ENCODE assay signal across 9 mouse cellular contexts in genomic region chr11:83448021-83448926, GRCm38 (mm10). TPM values are rescaled to one million over a fixed set of nuclear protein-coding genes. Genes with fewer than 3 reads are reported as not detected.
A peak's percentile ranks its signal among the peaks of the same experiment; 100 is the strongest.
DNase-seq lines count a peak whose midpoint lies in the region; ATAC-seq and TF ChIP-seq lines count a peak whose summit lies in the region.
"Had no signal": no experiment of that assay in that cellular context is flagged by ENCODE, and none has a peak within 500 bp of the region (broad histone marks: within the 10 kb centered on the region; RNA-seq: fewer than 3 reads in every experiment).

No protein-coding gene starts in this region.

- no peak overlapping the region for H3K9ac ChIP-seq in hindbrain, embryonic 11.5 days (ENCODE audit: low read depth, low read length)
- H3K9ac ChIP-seq in lung, embryonic 14.5 days = no peak overlapping the region

- peaks cover 24% of the 10 kb centered on the region for H3K27me3 ChIP-seq in hindbrain, embryonic 11.5 days (ENCODE audit: control insufficient read depth, insufficient read depth, low read length)
- peaks cover 26% of the 10 kb centered on the region for H3K27me3 ChIP-seq in lung, embryonic 14.5 days (ENCODE audit: insufficient read depth, low read length)

- H3K36me3 ChIP-seq in hindbrain, embryonic 11.5 days (ENCODE audit: control insufficient read depth, insufficient read depth, low read length) = no peaks in the 10 kb centered on the region
- H3K36me3 ChIP-seq in lung, embryonic 14.5 days (ENCODE audit: insufficient read depth) = no peaks in the 10 kb centered on the region

- no peak overlapping the region for H3K4me2 ChIP-seq in hindbrain, embryonic 11.5 days (replicated peaks; ENCODE audit: low read depth, low read length)
- no peak overlapping the region for H3K4me2 ChIP-seq in lung, embryonic 14.5 days

- ATAC-seq in hindbrain, embryonic 11.5 days (ENCODE audit: low FRiP score) = no peak
- peak; percentile 61 for ATAC-seq in lung, embryonic 14.5 days (ENCODE audit: insufficient read depth)

- no peak overlapping the region for H3K4me3 ChIP-seq in hindbrain, embryonic 11.5 days (ENCODE audit: low read depth, low read length)
- H3K4me3 ChIP-seq in lung, embryonic 14.5 days (ENCODE audit: low read depth, low read length) = no peak overlapping the region

- H3K9me3 ChIP-seq in hindbrain, embryonic 11.5 days (ENCODE audit: control insufficient read depth, low read length) = no peaks in the 10 kb centered on the region
- H3K9me3 ChIP-seq in lung, embryonic 14.5 days (ENCODE audit: low read depth, low read length) = no peaks in the 10 kb centered on the region

- 35% methylated on average over 16 of the region's 16 CpGs for WGBS in hindbrain, embryonic 11.5 days
- 24% methylated on average over 16 of the region's 16 CpGs for WGBS in lung, embryonic 14.5 days

- TF ChIP-seq CTCF in lung, embryonic 14.5 days (IDR thresholded peaks at IDR 0.05; ENCODE audit: low read depth) = no peak

- peak; percentile 44 for DNase-seq in Muller cell, postnatal 12 days (ENCODE audit: inconsistent ontology term)
- peak; percentile 54 for DNase-seq in embryo, embryonic 11 days
- DNase-seq in hindbrain, embryonic 11.5 days (ENCODE audit: low spot score) = peak; percentile 38
- peak; percentile 78 for DNase-seq in lung, embryonic 14.5 days
- no peak for DNase-seq in left cerebral cortex, adult 8-10 months (ENCODE audit: low spot score in 2 of 2)
- DNase-seq in frontal cortex, postnatal 10 days (ENCODE audit: low spot score in 2 of 2) = no peak
- DNase-seq in urinary bladder, postnatal 14 days (ENCODE audit: low spot score) = no peak
- no peak for DNase-seq in spleen, adult 12 weeks (ENCODE audit: low spot score)

- H3K27ac ChIP-seq in hindbrain, embryonic 11.5 days (ENCODE audit: low read depth, low read length) = peak overlapping the region; percentile 20; the same call in 1 of the 2 replicates
- H3K27ac ChIP-seq in lung, embryonic 14.5 days (ENCODE audit: low read depth) = peak overlapping the region; percentile 4; the same call in 1 of the 2 replicates

- no peaks in the 10 kb centered on the region; the same call in 1 of the 2 replicates for H3K4me1 ChIP-seq in hindbrain, embryonic 11.5 days (replicated peaks; ENCODE audit: control insufficient read depth, insufficient read depth, low read length)
- H3K4me1 ChIP-seq in lung, embryonic 14.5 days (ENCODE audit: insufficient read depth) = peaks cover 19% of the 10 kb centered on the region

RNA-seq across cellular contexts. Expression of gene 1700020L24Rik, which starts 10.8 kb away (rescaled TPM):
- 0.80 and 0.83 TPM in 2 replicates for polyA plus RNA-seq in hindbrain, embryonic 11.5 days (2014; fragmentation: Nextera tagmentation; extraction: Ambion mirVana)
- 0.23 and 0.64 TPM in 2 replicates for polyA plus RNA-seq in lung, embryonic 14.5 days (2014; fragmentation: Nextera tagmentation; extraction: Ambion mirVana)
- 1 to 10 TPM in 1 of 4 experiments, under 1 TPM in 2, not detected in 1; 0.59 to 1.3 (median 0.80) TPM for total RNA-seq in left cerebral cortex, adult 8-10 months (2022)

RNA-seq across cellular contexts. Expression of gene Mmp28, which starts 14.6 kb away (rescaled TPM):
- polyA plus RNA-seq in hindbrain, embryonic 11.5 days (2014; fragmentation: Nextera tagmentation; extraction: Ambion mirVana) = 2.8 and 3.1 TPM in 2 replicates
- 2.1 TPM in 2 replicates for polyA plus RNA-seq in lung, embryonic 14.5 days (2014; fragmentation: Nextera tagmentation; extraction: Ambion mirVana)
- total RNA-seq in left cerebral cortex, adult 8-10 months (2022) = 1 to 10 TPM; 3.7 to 5.0 (median 4.2) TPM

RNA-seq across cellular contexts. Expression of gene Gas2l2, which starts 19.0 kb away (rescaled TPM):
- 0.19 and 0.43 TPM in 2 replicates for polyA plus RNA-seq in hindbrain, embryonic 11.5 days (2014; fragmentation: Nextera tagmentation; extraction: Ambion mirVana)
- not detected in 2 replicates for polyA plus RNA-seq in lung, embryonic 14.5 days (2014; fragmentation: Nextera tagmentation; extraction: Ambion mirVana)
- under 1 TPM in 3 of 4 experiments, not detected in 1; 0.11 to 0.27 (median 0.14) TPM for total RNA-seq in left cerebral cortex, adult 8-10 months (2022)
- polyA plus RNA-seq: spleen, adult 2 months had no signal

RNA-seq across cellular contexts. Expression of gene Taf15, which starts 24.6 kb away (rescaled TPM):
- 7.3 and 26.6 TPM in 2 replicates for polyA plus RNA-seq in hindbrain, embryonic 11.5 days (2014; fragmentation: Nextera tagmentation; extraction: Ambion mirVana)
- polyA plus RNA-seq in lung, embryonic 14.5 days (2014; fragmentation: Nextera tagmentation; extraction: Ambion mirVana) = 14.4 and 14.7 TPM in 2 replicates
- 10 to 100 TPM; 50.1 to 67.1 (median 54.3) TPM for total RNA-seq in left cerebral cortex, adult 8-10 months (2022)

RNA-seq across cellular contexts. Expression of gene Rasl10b, which starts 39.3 kb away (rescaled TPM):
- polyA plus RNA-seq in hindbrain, embryonic 11.5 days (2014; fragmentation: Nextera tagmentation; extraction: Ambion mirVana) = 4.2 TPM in 2 replicates
- 0.88 and 1.3 TPM in 2 replicates for polyA plus RNA-seq in lung, embryonic 14.5 days (2014; fragmentation: Nextera tagmentation; extraction: Ambion mirVana)
- 100 to 1,000 TPM; 253 to 298 (median 277) TPM for total RNA-seq in left cerebral cortex, adult 8-10 months (2022)

Comparison
In these comparisons a context has a peak if more than half of its experiments do, and no peak if none do; other contexts are left out.
1. DNase-seq: peak in Muller cell, postnatal 12 days (single experiment), embryo, embryonic 11 days (single experiment), hindbrain, embryonic 11.5 days (single experiment) and lung, embryonic 14.5 days (single experiment); none in left cerebral cortex, adult 8-10 months (0 of 2), frontal cortex, postnatal 10 days (0 of 2), urinary bladder, postnatal 14 days (single experiment) and spleen, adult 12 weeks (single experiment).